Mouse (Mus musculus): ENCODE results near the gene Galk1. TPM values are rescaled to one million over a fixed set of nuclear protein-coding genes. Genes with fewer than 3 reads are reported as not detected.

Gene Galk1
- polyA plus RNA-seq, 1 experiment from 2014 or later = 189 TPM

DNA sequence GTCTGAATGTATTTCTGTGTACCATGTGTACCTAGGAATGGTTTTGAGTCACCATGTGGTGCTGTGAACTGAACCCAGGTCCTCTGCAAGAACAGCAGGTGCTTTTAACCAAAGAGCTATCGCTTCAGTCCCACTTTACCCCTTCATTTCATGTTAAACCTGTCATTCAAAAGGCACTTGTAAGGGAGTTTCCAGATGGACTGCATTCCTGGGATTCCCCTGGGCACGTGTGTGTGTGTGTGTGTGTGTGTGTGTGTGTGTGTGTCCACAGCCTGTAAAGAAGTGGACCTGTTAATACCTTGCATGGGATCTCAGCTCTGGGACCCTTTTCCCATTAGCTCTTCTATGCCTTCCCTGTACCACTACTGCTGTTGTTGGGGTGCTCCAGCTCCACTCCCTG, 37.1 kb upstream of the Galk1 start:
- Histone ChIP-seq H3K4me2 (no peak overlapping the region), H3K9me3 (no peaks in the 10 kb centered on the region), H3K4me3 (no peak overlapping the region), H3K4me1 (no peaks in the 10 kb centered on the region), H3K36me3 (peaks cover 97% of the 10 kb centered on the region), H3K27ac (no peak overlapping the region), H3K9ac (no peak overlapping the region), H3K27me3 (no peaks in the 10 kb centered on the region)
- 72% methylated on average over 2 of the region's 2 CpGs for WGBS
- no peak for ATAC-seq (ENCODE audit: insufficient number of reproducible peaks, insufficient read depth, low FRiP score, low TSS enrichment, low read depth)

DNA sequence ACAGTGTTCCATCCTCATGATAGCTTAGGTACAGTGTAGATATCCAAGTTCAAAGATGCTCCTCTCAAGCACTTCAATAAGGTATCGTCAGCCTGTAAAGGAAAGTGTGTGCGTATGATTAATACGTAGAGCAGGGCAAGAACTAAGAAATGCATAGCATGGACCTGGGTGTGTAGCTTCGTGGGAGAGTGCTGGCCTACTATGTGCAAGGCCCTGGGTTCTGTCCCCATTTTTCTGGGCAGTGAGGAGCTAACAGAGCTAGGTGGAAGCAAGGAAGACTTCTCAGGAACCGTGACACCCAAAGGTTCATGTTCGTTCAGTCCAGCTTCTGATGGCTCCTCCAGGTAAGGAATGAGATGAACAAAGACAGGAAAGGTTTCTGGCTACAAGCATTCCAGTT, 32.7 kb upstream of the Galk1 start:
- no peak overlapping the region for H3K4me3 ChIP-seq
- 93% methylated on average over 6 of the region's 6 CpGs for WGBS
- H3K36me3 ChIP-seq = peaks cover 88% of the 10 kb centered on the region
- H3K4me1 ChIP-seq = no peaks in the 10 kb centered on the region
- H3K9ac ChIP-seq = no peak overlapping the region
- H3K9me3 ChIP-seq = 0 out of 2 replicates have a peak, but pooled peaks cover 2% of the 10 kb centered on the region
- H3K27me3 ChIP-seq = no peaks in the 10 kb centered on the region
- H3K27ac ChIP-seq = no peak overlapping the region
- H3K4me2 ChIP-seq = no peak overlapping the region
- no peak for ATAC-seq (ENCODE audit: insufficient number of reproducible peaks, insufficient read depth, low FRiP score, low TSS enrichment, low read depth)

DNA sequence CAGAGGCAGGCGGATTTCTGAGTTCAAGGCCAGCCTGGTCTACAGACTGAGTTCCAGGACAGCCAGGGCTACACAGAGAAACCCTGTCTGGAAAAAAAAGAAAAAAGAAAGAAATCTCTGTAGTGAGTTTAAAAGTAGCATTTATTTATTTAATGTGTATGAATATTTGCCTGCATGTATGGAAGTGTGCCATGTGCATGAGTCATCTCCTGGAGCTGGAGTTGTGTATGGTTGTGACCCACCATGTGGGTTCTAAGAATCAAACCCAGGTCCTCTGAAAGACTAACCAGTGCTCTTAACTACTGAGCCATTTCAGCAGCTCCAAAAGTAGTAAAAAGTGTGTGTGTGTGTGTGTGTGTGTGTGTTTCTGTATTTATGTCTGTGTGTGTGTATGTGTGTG, 30.8 kb upstream of the Galk1 start:
- Histone ChIP-seq H3K36me3 (peaks cover 83% of the 10 kb centered on the region), H3K27ac (no peak overlapping the region)
- WGBS = 96% methylated on average over 1 of the region's 1 CpGs

DNA sequence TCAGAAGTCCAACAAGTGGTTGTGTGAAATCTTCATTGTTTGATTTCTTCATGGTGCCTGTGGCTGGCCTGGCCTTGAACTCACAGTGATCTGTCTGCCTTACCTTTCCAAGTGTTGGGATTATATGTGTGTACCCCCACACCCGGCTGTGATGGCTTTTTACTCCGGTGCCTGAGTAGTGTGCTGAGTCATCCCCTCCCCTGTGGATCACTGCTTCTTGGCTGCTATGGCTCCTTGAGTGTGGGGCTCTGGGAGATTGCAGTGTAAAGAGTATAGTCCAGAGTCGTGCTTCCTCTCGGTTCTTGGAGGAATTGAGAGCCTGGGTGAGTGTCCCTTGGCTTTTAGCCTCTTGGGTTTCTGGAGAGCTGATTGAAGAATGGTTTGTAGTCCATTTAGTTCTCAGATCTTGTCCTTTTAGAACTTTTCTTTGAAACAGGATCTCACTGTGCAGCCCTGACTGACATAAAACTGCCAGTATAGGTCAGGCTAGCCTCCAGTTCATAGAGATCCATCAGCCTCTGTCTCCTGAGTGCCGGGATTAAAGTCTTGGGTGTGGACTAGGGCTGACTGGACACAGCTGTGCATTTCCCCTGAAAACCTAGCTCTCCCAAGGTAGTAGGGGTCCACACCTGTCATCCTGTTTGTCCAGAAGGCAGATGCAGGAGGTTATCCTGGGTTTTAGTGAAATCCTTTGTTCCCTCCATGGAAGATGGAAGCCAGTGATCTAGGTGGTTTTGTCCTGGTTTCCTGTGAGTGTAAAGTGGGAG, 30.0 kb upstream of the Galk1 start:
- Histone ChIP-seq H3K27ac (no peak overlapping the region), H3K9ac (no peak overlapping the region), H3K4me3 (no peak overlapping the region), H3K27me3 (no peaks in the 10 kb centered on the region), H3K4me1 (no peaks in the 10 kb centered on the region), H3K4me2 (no peak overlapping the region), H3K9me3 (0 out of 2 replicates have a peak, but pooled peaks cover 2% of the 10 kb centered on the region), H3K36me3 (peaks cover 79% of the 10 kb centered on the region)
- ATAC-seq (ENCODE audit: insufficient number of reproducible peaks, insufficient read depth, low FRiP score, low TSS enrichment, low read depth) = no peak
- 89% methylated on average over 5 of the region's 5 CpGs for WGBS

More for the DNA sequence above, 30.8 kb upstream of the Galk1 start:
- H3K4me2 ChIP-seq = no peak overlapping the region
- H3K9me3 ChIP-seq = 0 out of 2 replicates have a peak, but pooled peaks cover 2% of the 10 kb centered on the region
- no peak overlapping the region for H3K9ac ChIP-seq
- H3K4me1 ChIP-seq = no peaks in the 10 kb centered on the region
- H3K27me3 ChIP-seq = no peaks in the 10 kb centered on the region
- no peak for ATAC-seq (ENCODE audit: insufficient number of reproducible peaks, insufficient read depth, low FRiP score, low TSS enrichment, low read depth)
- no peak overlapping the region for H3K4me3 ChIP-seq

DNA sequence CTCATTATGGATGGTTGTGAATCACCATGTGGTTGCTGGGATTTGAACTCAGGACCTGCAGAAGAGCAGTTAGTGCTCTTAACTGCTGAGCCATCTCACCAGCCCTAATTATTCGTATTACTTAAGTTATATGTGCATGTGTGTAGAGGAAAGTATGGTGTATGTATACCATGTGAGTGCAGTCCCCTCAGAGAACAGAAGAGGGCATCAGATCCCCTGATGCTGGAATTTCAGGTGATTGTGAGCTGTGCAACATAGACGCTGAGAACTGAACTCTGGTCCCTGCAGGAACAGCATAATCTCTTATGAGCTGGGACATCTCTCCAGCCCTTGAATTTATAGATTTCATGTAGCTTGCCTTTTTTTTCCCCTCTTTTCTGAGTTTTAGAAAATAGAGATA, 29.3 kb upstream of the Galk1 start:
- Histone ChIP-seq H3K4me3 (no peak overlapping the region), H3K27me3 (no peaks in the 10 kb centered on the region), H3K9me3 (0 out of 2 replicates have a peak, but pooled peaks cover 2% of the 10 kb centered on the region), H3K27ac (no peak overlapping the region), H3K36me3 (peaks cover 73% of the 10 kb centered on the region), H3K4me2 (no peak overlapping the region), H3K4me1 (no peaks in the 10 kb centered on the region), H3K9ac (no peak overlapping the region)
- no peak for ATAC-seq (ENCODE audit: insufficient number of reproducible peaks, insufficient read depth, low FRiP score, low TSS enrichment, low read depth)
- WGBS = 96% methylated on average over 2 of the region's 2 CpGs

DNA sequence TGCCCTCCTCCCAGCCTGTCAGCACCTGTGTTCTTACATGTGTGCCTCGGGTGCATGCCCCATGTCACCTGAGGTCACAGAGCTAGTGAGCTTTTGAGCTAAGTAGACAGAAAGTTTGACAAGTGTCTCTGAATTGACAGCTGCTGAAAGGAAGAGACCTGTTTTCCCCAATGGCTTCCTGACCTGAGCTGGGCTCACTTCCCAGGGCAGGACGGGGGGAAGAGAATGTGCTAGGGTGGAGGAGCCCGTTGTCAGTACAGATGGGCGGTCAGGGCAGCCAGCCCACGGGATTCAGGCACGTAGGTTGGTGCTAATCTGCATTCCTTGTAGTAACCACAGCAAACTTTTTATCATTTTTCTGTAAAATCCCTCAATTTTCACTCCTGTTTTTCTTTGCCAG, 28.1 kb upstream of the Galk1 start:
- Histone ChIP-seq H3K9ac (no peak overlapping the region), H3K4me2 (no peak overlapping the region), H3K9me3 (0 out of 2 replicates have a peak, but pooled peaks cover 2% of the 10 kb centered on the region), H3K4me1 (no peaks in the 10 kb centered on the region), H3K27me3 (no peaks in the 10 kb centered on the region), H3K36me3 (peaks cover 61% of the 10 kb centered on the region), H3K4me3 (no peak overlapping the region), H3K27ac (no peak overlapping the region)
- 79% methylated on average over 6 of the region's 6 CpGs for WGBS
- ATAC-seq (ENCODE audit: insufficient number of reproducible peaks, insufficient read depth, low FRiP score, low TSS enrichment, low read depth) = no peak

DNA sequence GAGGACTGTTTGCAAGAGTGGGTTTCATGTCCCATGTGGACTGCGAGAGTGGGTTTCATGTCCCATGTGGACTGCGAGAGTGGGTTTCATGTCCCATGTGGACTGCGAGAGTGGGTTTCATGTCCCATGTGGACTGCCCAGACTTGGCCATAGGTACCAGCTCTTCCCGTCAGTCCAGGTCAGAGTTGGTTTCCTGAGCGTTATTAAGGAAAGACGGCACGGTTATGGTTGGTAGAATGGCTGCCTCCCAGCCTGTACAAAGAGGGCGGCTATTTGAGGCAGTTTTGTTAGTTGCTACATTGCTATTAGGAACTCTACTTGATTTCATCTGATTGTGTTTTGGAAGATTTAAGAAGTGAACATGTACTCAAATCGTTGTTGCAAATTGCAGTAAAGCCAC, 25.3 kb upstream of the Galk1 start:
- Histone ChIP-seq H3K36me3 (peaks cover 54% of the 10 kb centered on the region), H3K27me3 (no peaks in the 10 kb centered on the region), H3K9ac (no peak overlapping the region), H3K4me1 (no peaks in the 10 kb centered on the region), H3K4me2 (no peak overlapping the region), H3K27ac (no peak overlapping the region), H3K4me3 (no peak overlapping the region), H3K9me3 (0 out of 2 replicates have a peak, but pooled peaks cover 2% of the 10 kb centered on the region)
- ATAC-seq (ENCODE audit: insufficient number of reproducible peaks, insufficient read depth, low FRiP score, low TSS enrichment, low read depth) = no peak
- 84% methylated on average over 9 of the region's 9 CpGs for WGBS

DNA sequence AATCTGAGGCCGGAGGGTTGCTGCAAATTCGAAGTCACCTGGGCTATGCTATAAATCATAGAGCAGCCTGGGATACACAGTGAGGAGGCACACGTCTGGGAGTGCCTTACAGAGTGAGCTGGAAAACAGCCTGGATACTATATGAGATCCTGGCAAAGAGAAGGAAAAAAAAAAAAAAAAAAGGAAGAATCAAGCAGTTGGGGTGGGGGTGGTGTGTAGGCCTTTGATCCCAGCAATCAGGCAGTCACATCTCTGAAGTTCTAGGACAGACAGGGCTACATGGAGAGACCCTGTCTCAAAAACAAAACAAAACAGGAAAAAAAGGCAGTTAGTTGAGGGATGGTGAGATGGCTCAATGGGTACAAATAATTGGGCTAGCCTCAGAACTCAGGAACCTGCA, 24.2 kb upstream of the Galk1 start:
- peaks cover 44% of the 10 kb centered on the region for H3K36me3 ChIP-seq
- ATAC-seq (ENCODE audit: insufficient number of reproducible peaks, insufficient read depth, low FRiP score, low TSS enrichment, low read depth) = no peak
- no peak overlapping the region for H3K9ac ChIP-seq
- no peak overlapping the region for H3K4me3 ChIP-seq
- 93% methylated on average over 3 of the region's 3 CpGs for WGBS
- no peak overlapping the region for H3K4me2 ChIP-seq
- peaks cover 8% of the 10 kb centered on the region for H3K4me1 ChIP-seq
- no peak overlapping the region for H3K27ac ChIP-seq
- H3K27me3 ChIP-seq = no peaks in the 10 kb centered on the region
- H3K9me3 ChIP-seq = no peaks in the 10 kb centered on the region

DNA sequence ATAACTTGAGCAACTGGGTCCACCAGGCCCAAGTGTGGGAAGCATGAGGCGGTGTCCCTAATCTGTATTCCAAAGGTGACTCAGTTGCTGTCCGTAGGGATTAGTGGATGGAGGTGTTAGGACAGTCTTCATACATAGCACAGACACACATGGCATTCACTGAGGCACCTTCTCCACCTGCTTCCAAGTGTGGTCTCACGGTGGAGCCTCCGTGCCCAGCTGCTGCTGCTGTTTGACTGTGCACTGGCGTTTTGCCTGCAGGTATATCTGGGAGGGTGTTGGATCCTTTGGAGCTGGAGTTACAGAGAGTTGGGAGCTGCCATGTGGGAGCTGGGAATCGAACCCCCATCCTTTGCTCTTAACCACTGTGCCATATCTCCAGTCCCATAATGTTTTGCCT, 22.1 kb upstream of the Galk1 start:
- Histone ChIP-seq H3K27me3 (no peaks in the 10 kb centered on the region), H3K27ac (no peak overlapping the region), H3K4me3 (no peak overlapping the region), H3K36me3 (peaks cover 28% of the 10 kb centered on the region), H3K4me1 (peaks cover 18% of the 10 kb centered on the region), H3K9me3 (no peaks in the 10 kb centered on the region), H3K4me2 (no peak overlapping the region), H3K9ac (0 out of 2 replicates have a peak overlapping the region, but pooled peaks have one; percentile 11)
- 93% methylated on average over 6 of the region's 6 CpGs for WGBS
- no peak for ATAC-seq (ENCODE audit: insufficient number of reproducible peaks, insufficient read depth, low FRiP score, low TSS enrichment, low read depth)

DNA sequence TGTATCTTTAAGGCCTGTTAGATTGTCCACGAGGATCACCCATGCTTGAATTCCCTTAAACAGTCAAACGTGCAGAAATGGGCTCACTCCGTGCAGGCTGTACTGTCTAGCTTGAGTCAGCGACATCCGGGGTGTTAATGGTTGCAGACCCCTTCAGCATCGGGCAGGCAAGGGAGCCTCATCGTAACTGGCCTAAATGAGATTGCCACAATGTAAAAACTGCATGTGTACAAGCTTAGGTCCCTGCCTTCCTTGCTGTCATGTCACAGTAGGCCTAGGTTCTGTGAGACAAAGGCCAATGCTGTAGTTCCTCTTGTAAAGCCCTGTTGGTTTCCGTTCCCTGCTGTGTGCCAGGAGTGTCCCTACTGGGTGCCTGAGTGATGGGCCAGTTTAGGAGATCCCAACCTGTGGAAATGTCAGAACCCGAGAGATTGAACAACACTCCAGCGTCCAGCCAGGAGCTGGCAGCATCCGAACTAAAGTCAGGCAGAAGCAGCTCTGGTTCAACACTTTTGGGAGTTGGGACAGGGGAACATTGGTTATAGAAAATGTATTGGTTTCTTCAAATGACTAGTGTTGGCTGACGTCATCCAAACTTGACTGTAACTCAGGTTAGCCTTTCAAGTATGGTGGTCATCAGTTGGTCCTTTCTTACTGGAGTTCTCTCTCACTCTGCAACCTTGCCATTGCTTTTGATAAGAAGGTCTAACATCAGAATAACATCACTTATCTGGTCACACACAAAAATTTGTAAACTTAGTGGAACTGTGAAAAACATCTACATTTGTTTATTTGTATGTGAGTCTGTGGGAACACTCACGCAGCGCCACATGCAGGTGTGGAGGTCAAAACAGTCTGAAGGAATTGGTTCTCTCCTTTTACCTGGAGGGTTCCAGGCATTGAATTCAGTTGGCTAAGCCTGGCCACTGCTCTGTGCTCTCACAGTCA, 18.7 kb upstream of the Galk1 start:
- WGBS = 27% methylated on average over 14 of the region's 14 CpGs
- Histone ChIP-seq H3K4me3 (peak overlapping the region; percentile 71), H3K9ac (peak overlapping the region; percentile 95), H3K27me3 (no peaks in the 10 kb centered on the region), H3K4me1 (peaks cover 18% of the 10 kb centered on the region), H3K9me3 (no peaks in the 10 kb centered on the region), H3K4me2 (peak overlapping the region; percentile 72), H3K36me3 (peaks cover 15% of the 10 kb centered on the region), H3K27ac (peak overlapping the region; percentile 100)
- no peak for ATAC-seq (ENCODE audit: insufficient number of reproducible peaks, insufficient read depth, low FRiP score, low TSS enrichment, low read depth)

DNA sequence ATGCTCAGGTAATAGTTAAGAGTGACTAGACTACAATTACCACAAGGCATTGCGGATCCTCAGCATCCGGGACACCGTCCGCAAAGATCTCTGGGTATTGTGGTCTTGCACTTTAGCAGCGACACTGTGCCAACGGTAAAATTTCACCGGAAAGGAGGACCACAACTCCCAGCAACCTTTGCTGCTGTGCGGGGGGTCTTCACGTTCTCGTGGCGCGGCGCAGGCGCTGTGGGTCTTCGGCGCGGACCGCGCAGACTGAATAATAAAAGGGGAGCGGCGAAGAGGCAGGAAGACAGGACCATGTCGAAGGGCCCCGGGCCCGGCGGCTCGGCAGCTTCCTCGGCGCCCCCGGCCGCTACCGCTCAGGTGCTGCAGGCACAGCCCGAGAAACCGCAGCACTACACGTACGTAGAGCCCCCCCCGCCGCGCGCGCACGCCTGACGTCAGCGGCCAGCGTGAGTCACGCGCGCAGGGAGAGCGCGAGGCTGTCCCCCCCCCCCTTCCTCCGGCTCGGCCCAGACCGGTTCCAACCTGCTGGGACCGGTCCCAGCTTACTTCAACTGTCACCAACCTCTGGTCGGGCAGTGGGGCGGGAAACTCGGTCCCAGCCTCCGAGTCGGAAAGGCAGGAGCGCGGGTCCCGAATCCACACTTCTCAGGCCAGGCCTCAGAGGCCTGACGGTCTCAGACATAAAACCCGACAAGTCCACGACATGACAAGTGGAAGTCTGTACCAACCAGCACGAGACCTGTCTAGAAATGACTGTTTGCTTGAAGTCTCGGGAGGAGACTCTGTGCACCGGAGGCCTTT, 17.8 kb upstream of the Galk1 start, which contains the start of gene Unk:
TSS of gene Unk (plus strand) at position 235 of the 810 bp plus-strand sequence.
- Histone ChIP-seq H3K4me1 (peaks cover 18% of the 10 kb centered on the region), H3K4me2 (peak within 1 kb of the TSS; percentile 72), H3K36me3 (peaks cover 15% of the 10 kb centered on the region), H3K27me3 (no peaks in the 10 kb centered on the region), H3K27ac (peak within 1 kb of the TSS; percentile 100), H3K4me3 (peak within 1 kb of the TSS; percentile 71), H3K9ac (peak within 1 kb of the TSS; percentile 95), H3K9me3 (no peaks in the 10 kb centered on the region)
- under 1% methylated on average over 67 of the region's 67 CpGs for WGBS
- ATAC-seq (ENCODE audit: insufficient number of reproducible peaks, insufficient read depth, low FRiP score, low TSS enrichment, low read depth) = peak; percentile 92
